Mouse (Mus musculus) neutrophil, adult 59 days (primary cell): ENCODE results near the gene Psmb1. TPM values are rescaled to one million over a fixed set of nuclear protein-coding genes. Genes with fewer than 3 reads are reported as not detected.

Source experiments
- total RNA-seq, 2 experiments: library from RNA; stranded (reverse); gene quantifications; 1 replicate in 1 of 2; 2 replicates in 1 of 2; pipeline ENCODE4 v1.2.4; 2023

Psmb1 gene
- total RNA-seq = 10 to 100 TPM; 65.8 to 77.2 TPM

DNA sequence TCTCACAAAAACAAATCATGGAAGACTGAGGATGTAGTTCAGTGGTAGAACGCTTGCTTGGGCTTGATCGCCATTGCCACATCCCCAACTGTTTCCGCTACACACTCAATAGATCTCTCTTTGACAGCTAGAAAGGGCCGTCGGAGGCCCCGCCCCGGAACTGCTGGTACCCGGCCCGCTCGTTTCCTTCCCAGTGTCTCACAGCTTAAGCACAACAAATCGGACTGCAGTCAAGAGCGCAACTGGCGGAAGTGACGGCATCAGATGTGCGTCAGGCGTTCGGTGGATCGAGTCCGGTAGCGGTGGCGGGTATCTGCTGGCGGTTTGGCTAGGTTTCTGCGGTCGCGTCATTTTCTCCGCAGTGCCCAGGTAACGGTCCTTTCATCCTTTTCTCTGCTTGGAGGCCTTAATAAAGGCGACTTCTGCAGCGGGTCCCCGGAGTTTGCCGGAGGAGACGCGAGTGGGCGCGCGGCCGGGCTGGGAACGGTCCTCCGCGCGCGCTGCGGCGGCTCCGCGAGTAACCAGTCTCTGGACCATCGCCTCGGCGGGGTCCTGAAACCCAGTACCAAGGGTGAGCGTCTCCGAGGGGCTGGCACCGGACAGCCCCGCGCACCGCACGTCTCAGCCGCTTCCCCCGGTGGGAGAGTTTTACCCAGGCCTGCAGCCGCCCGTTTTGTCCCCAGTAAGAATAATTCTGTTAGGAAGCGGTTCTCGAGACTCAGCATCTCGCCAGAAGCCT, at the start of gene Psmb1, which contains the start of gene Tbp:
TSS of gene Psmb1 (minus strand) at position 96 of the 739 bp plus-strand sequence.
TSS of gene Tbp (plus strand) at position 233 of the 739 bp plus-strand sequence.

DNA sequence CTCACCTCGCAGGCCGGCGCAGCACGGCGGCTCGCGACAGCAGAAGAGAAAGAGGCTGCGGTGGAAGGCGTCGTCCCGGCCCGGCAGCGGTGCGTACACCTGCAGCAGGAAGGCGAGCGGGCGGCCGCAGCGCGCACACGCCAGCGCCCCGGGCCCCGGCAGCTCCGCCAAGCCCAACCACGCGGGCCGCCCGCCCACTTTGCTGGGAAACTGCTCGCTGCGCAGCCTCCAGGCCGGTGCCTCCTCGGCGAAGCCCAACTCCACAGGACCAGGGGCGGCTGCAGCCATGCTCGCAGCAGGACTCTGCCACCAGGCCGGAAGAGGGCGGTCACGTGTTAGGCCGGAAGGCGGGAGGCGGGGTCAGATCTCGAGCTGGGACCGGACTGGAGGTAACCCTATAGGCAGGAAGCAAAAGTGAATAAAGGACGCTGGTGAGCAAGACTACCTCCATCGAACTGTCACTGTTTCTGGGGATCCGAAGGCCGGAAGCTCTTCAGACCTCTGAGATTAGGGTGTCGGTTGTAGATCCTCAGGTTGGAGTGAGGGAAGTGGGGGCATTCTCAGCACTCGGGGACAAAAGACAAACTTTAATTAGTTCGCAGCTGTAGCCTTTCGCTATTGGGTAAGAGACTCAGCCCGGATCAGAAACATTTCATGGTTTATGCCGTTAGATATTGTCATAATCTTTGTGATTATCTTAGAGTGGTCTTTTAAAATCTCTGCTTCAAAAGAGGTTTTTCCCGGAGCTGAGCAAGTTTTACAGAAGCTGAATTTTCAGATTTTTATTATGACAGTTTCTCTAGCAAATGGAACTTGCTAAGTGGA, 27.6 kb upstream of the Psmb1 start, which contains the start of gene Pdcd2:
TSS of gene Pdcd2 (minus strand) at position 316 of the 825 bp plus-strand sequence.

Other genes starting within 250 kb of the Psmb1 start
- gene Dll1, start 122.9 kb downstream of the Psmb1 start, total RNA-seq = under 1 TPM in 1 of 2 experiments, not detected in 1; 0.35 TPM
- 10 to 100 TPM; 11.7 to 12.6 TPM for gene Fam120b, start 103.5 kb downstream of the Psmb1 start, total RNA-seq
- gene Tbp, start 137 bp upstream of the Psmb1 start, total RNA-seq = 10 to 100 TPM; 33.3 to 36.8 TPM
- gene Pdcd2, start 27.6 kb upstream of the Psmb1 start, total RNA-seq = 10 to 100 TPM; 13.8 to 20.1 TPM
- gene Prdm9, start 64.6 kb upstream of the Psmb1 start, total RNA-seq = 1 to 10 TPM; 6.7 to 9.1 TPM
- gene Chd1, start 205.2 kb upstream of the Psmb1 start, total RNA-seq = 10 to 100 TPM; 81.2 to 81.4 TPM